9 mouse cellular contexts compared by ENCODE assay signal in the genomic region with DNA sequence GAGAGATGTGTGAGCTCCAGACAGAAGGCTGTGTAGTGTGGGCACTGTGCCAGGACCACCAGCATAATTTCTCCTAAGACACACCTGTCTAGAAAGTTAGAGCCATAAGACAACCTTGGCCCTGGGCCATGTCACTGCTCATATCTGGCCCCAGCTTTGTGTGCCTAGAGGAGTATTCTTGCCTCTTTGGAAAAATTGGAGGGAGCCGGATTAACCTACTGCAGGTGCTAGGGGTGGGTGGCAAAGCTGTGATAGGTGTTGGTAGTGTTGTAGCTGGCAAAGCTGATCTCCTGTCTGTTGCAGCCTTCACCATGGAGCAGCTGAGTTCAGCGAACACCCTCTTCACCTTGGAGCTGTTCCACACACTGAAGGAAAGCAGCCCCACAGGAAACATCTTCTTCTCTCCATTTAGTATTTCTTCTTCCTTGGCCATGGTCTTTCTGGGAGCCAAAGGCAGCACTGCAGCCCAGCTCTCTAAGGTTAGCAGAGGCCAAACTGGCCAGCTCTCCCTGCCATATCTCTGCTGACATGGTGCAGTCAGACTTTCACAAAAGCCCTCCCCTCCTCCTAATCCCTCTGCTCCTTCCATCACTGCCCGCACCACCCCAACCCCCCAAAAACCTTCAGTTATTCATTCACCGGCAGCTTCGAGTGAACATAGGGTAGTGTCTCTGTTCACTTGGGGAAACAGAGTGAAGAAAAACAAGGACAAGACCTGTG. TPM values are rescaled to one million over a fixed set of nuclear protein-coding genes. Genes with fewer than 3 reads are reported as not detected.
A peak's percentile ranks its signal among the peaks of the same experiment; 100 is the strongest.
DNase-seq lines count a peak whose midpoint lies in the region; ATAC-seq lines count a peak whose summit lies in the region.
"Had no signal": no experiment of that assay in that cellular context is flagged by ENCODE, and none has a peak within 500 bp of the region (broad histone marks: within the 10 kb centered on the region; RNA-seq: fewer than 3 reads in every experiment).

No protein-coding gene starts in this region.

- H3K27ac ChIP-seq in forebrain, embryonic 13.5 days, result no peak overlapping the region
- no peak overlapping the region for H3K27ac ChIP-seq in forebrain, embryonic 10.5 days
- H3K27ac ChIP-seq in neural tube, embryonic 13.5 days (replicated peaks), result no peak overlapping the region
- peak overlapping the region; percentile 75 for H3K27ac ChIP-seq in intestine, embryonic 16.5 days (ENCODE audit: low read length)
- peak overlapping the region; percentile 37; the same call in 1 of the 2 replicates for H3K27ac ChIP-seq in stomach, embryonic 16.5 days (ENCODE audit: low read length)
- H3K27ac ChIP-seq: limb, embryonic 12.5 days had no signal

- H3K36me3 ChIP-seq in forebrain, embryonic 13.5 days (ENCODE audit: poor library complexity, severe bottlenecking), result no peaks in the 10 kb centered on the region
- H3K36me3 ChIP-seq in forebrain, embryonic 10.5 days (replicated peaks), result no peaks in the 10 kb centered on the region
- H3K36me3 ChIP-seq in neural tube, embryonic 13.5 days, result no peaks in the 10 kb centered on the region
- H3K36me3 ChIP-seq in intestine, embryonic 16.5 days (ENCODE audit: control insufficient read depth, insufficient read depth, low read length), result no peaks in the 10 kb centered on the region
- no peaks in the 10 kb centered on the region for H3K36me3 ChIP-seq in stomach, embryonic 16.5 days (ENCODE audit: control insufficient read depth, insufficient read depth, low read length)
- H3K36me3 ChIP-seq: limb, embryonic 12.5 days had no signal

- no peaks in the 10 kb centered on the region for H3K9me3 ChIP-seq in forebrain, embryonic 13.5 days (replicated peaks)
- H3K9me3 ChIP-seq in forebrain, embryonic 10.5 days, result peaks cover 14% of the 10 kb centered on the region
- no peaks in the 10 kb centered on the region for H3K9me3 ChIP-seq in neural tube, embryonic 13.5 days
- H3K9me3 ChIP-seq in intestine, embryonic 16.5 days (ENCODE audit: control insufficient read depth, low read length), result no peaks in the 10 kb centered on the region
- no peaks in the 10 kb centered on the region for H3K9me3 ChIP-seq in stomach, embryonic 16.5 days (replicated peaks; ENCODE audit: control insufficient read depth, low read length)

- DNase-seq in forebrain, embryonic 10.5 days (ENCODE audit: extremely low spot score, low spot score), result no peak
- DNase-seq in neural tube, embryonic 10.5 days (ENCODE audit: extremely low spot score, low spot score), result no peak
- no peak for DNase-seq in retina, embryonic 14.5 days (ENCODE audit: low spot score)

- H3K4me1 ChIP-seq in forebrain, embryonic 13.5 days, result peaks cover 10% of the 10 kb centered on the region
- peaks cover 11% of the 10 kb centered on the region; the same call in 1 of the 2 replicates for H3K4me1 ChIP-seq in forebrain, embryonic 10.5 days
- no peaks in the 10 kb centered on the region for H3K4me1 ChIP-seq in neural tube, embryonic 13.5 days (replicated peaks)
- peaks cover 11% of the 10 kb centered on the region for H3K4me1 ChIP-seq in intestine, embryonic 16.5 days (ENCODE audit: control insufficient read depth, insufficient read depth, low read length)
- peaks cover 10% of the 10 kb centered on the region; the same call in 1 of the 2 replicates for H3K4me1 ChIP-seq in stomach, embryonic 16.5 days (ENCODE audit: control insufficient read depth, insufficient read depth, low read length)
- H3K4me1 ChIP-seq: limb, embryonic 12.5 days had no signal

- WGBS in forebrain, embryonic 13.5 days, result 53% methylated on average over 5 of the region's 5 CpGs
- WGBS in forebrain, embryonic 10.5 days, result 66% methylated on average over 5 of the region's 5 CpGs
- 70% methylated on average over 5 of the region's 5 CpGs for WGBS in neural tube, embryonic 13.5 days
- WGBS in intestine, embryonic 16.5 days, result 32% methylated on average over 5 of the region's 5 CpGs
- WGBS in stomach, embryonic 16.5 days, result 35% methylated on average over 5 of the region's 5 CpGs

- H3K9ac ChIP-seq in forebrain, embryonic 13.5 days, result no peak overlapping the region
- H3K9ac ChIP-seq in neural tube, embryonic 13.5 days, result no peak overlapping the region
- H3K9ac ChIP-seq in intestine, embryonic 16.5 days (ENCODE audit: low read depth, low read length), result no peak overlapping the region
- no peak overlapping the region for H3K9ac ChIP-seq in stomach, embryonic 16.5 days (ENCODE audit: low read length)
- H3K9ac ChIP-seq: limb, embryonic 12.5 days had no signal

- ATAC-seq in forebrain, embryonic 13.5 days, result peak; percentile 72; the same call in 1 of the 2 replicates
- peak; percentile 43; the same call in 1 of the 2 replicates for ATAC-seq in neural tube, embryonic 13.5 days (ENCODE audit: low read depth)
- ATAC-seq in intestine, embryonic 16.5 days, result peak; percentile 45
- ATAC-seq in stomach, embryonic 16.5 days (ENCODE audit: insufficient read depth, low FRiP score), result peak; percentile 37; the same call in 1 of the 2 replicates
- no peak for ATAC-seq in activated CD4-positive, CD25-positive, alpha-beta regulatory T cell, adult 4 months

- no peak overlapping the region for H3K4me3 ChIP-seq in forebrain, embryonic 13.5 days
- no peak overlapping the region for H3K4me3 ChIP-seq in forebrain, embryonic 10.5 days
- H3K4me3 ChIP-seq in neural tube, embryonic 13.5 days, result no peak overlapping the region
- H3K4me3 ChIP-seq in intestine, embryonic 16.5 days (ENCODE audit: low read length), result no peak overlapping the region
- no peak overlapping the region for H3K4me3 ChIP-seq in stomach, embryonic 16.5 days (replicated peaks; ENCODE audit: low read length)
- H3K4me3 ChIP-seq: limb, embryonic 12.5 days had no signal

- peak overlapping the region; percentile 5; the same call in 1 of the 2 replicates for H3K4me2 ChIP-seq in forebrain, embryonic 13.5 days
- H3K4me2 ChIP-seq in neural tube, embryonic 13.5 days, result no peak overlapping the region
- no peak overlapping the region for H3K4me2 ChIP-seq in intestine, embryonic 16.5 days (ENCODE audit: low read depth, low read length)
- H3K4me2 ChIP-seq in stomach, embryonic 16.5 days (ENCODE audit: low read depth, low read length), result no peak overlapping the region
- H3K4me2 ChIP-seq: limb, embryonic 12.5 days had no signal

- H3K27me3 ChIP-seq in forebrain, embryonic 13.5 days, result no peaks in the 10 kb centered on the region
- no peaks in the 10 kb centered on the region for H3K27me3 ChIP-seq in forebrain, embryonic 10.5 days (ENCODE audit: poor library complexity, severe bottlenecking)
- no peaks in the 10 kb centered on the region for H3K27me3 ChIP-seq in neural tube, embryonic 13.5 days
- H3K27me3 ChIP-seq in intestine, embryonic 16.5 days (replicated peaks; ENCODE audit: control insufficient read depth, insufficient read depth, low read length), result no peaks in the 10 kb centered on the region
- H3K27me3 ChIP-seq in stomach, embryonic 16.5 days (ENCODE audit: control insufficient read depth, insufficient read depth, low read length), result no peaks in the 10 kb centered on the region
- H3K27me3 ChIP-seq: limb, embryonic 12.5 days had no signal

RNA-seq across cellular contexts. Expression of a gene that starts 6.8 kb away (rescaled TPM):
- polyA plus RNA-seq in forebrain, embryonic 13.5 days (2015; fragmentation: Nextera tagmentation; extraction: Ambion mirVana), result 2.7 and 4.1 TPM in 2 replicates
- not detected in 2 replicates for polyA plus RNA-seq in forebrain, embryonic 10.5 days (2016; fragmentation: Nextera tagmentation; extraction: Ambion mirVana)
- polyA plus RNA-seq in neural tube, embryonic 13.5 days (2015; fragmentation: Nextera tagmentation; extraction: Ambion mirVana), result 3.3 and 8.1 TPM in 2 replicates
- polyA plus RNA-seq in intestine, embryonic 16.5 days (2015; fragmentation: Nextera tagmentation; extraction: Ambion mirVana), result 0.15 and 0.18 TPM in 2 replicates
- 0.96 and 2.2 TPM in 2 replicates for polyA plus RNA-seq in stomach, embryonic 16.5 days (2015; fragmentation: Nextera tagmentation; extraction: Ambion mirVana)
- not detected for polyA plus RNA-seq in activated CD4-positive, CD25-positive, alpha-beta regulatory T cell, adult 4 months (2017; shearing (Covaris generic))

RNA-seq across cellular contexts. Expression of a gene that starts 57.9 kb away (rescaled TPM):
- polyA plus RNA-seq in forebrain, embryonic 13.5 days (2015; fragmentation: Nextera tagmentation; extraction: Ambion mirVana), result 0.06 and 0.09 TPM in 2 replicates
- polyA plus RNA-seq in forebrain, embryonic 10.5 days (2016; fragmentation: Nextera tagmentation; extraction: Ambion mirVana), result not detected in 2 replicates
- polyA plus RNA-seq in neural tube, embryonic 13.5 days (2015; fragmentation: Nextera tagmentation; extraction: Ambion mirVana), result 0.29 and 0.52 TPM in 2 replicates
- 0.16 and 0.32 TPM in 2 replicates for polyA plus RNA-seq in intestine, embryonic 16.5 days (2015; fragmentation: Nextera tagmentation; extraction: Ambion mirVana)
- polyA plus RNA-seq in stomach, embryonic 16.5 days (2015; fragmentation: Nextera tagmentation; extraction: Ambion mirVana), result not detected in 2 replicates
- polyA plus RNA-seq in activated CD4-positive, CD25-positive, alpha-beta regulatory T cell, adult 4 months (2017; shearing (Covaris generic)), result under 1 TPM in 1 of 2 experiments, not detected in 1; 0.15 TPM
- polyA plus RNA-seq: limb, embryonic 12.5 days had no signal

Comparison
In these comparisons a context has a peak if more than half of its experiments do, and no peak if none do; other contexts are left out.
1. H3K27ac ChIP-seq: peak in intestine, embryonic 16.5 days (single experiment) and stomach, embryonic 16.5 days (single experiment); none in forebrain, embryonic 13.5 days (single experiment), forebrain, embryonic 10.5 days (single experiment) and neural tube, embryonic 13.5 days (single experiment).